Mouse (Mus musculus) spleen, adult 2 months (tissue): ENCODE results near the gene Hcn2.

Source experiments
- CTCF ChIP-seq: fragments of 200-500 bp; IDR thresholded peaks from 2 replicates; pipeline ENCODE4 v1.5.1; 2011; ENCODE audit warnings: mild to moderate bottlenecking, inconsistent platforms; ENCODE audit not compliant: insufficient read depth, insufficient read length, insufficient replicate concordance; ENCODE audit errors: extremely low read depth
- POLR2A ChIP-seq: fragments of 200-500 bp; IDR thresholded peaks from 2 replicates; pipeline ENCODE4 v1.6.1; 2011; ENCODE audit warnings: low read depth, low read length, inconsistent platforms

GRCm38 (mm10) chr10:79777103-79777531 lies 60.7 kb downstream of the Hcn2 start, which contains the start of gene Fstl3:
- no peak for TF ChIP-seq CTCF
- TF ChIP-seq POLR2A = no peak
